Mouse (Mus musculus): ENCODE measurements around the gene Gstm6. TPM values are rescaled to one million over a fixed set of nuclear protein-coding genes. Genes with fewer than 3 reads are reported as not detected.
"Not testable (repeated sequence)": the region's sequence is repeated elsewhere in the genome, so short reads cannot be mapped to it uniquely, and the experiment has no call there.

The Gstm6 gene
- total RNA-seq (2014; rRNA removed), result 8.7 and 18.9 TPM in 2 replicates
- polyA plus RNA-seq (2015; fragmentation: Nextera tagmentation; extraction: Ambion mirVana), result 12.6 and 15.5 TPM in 2 replicates

DNA sequence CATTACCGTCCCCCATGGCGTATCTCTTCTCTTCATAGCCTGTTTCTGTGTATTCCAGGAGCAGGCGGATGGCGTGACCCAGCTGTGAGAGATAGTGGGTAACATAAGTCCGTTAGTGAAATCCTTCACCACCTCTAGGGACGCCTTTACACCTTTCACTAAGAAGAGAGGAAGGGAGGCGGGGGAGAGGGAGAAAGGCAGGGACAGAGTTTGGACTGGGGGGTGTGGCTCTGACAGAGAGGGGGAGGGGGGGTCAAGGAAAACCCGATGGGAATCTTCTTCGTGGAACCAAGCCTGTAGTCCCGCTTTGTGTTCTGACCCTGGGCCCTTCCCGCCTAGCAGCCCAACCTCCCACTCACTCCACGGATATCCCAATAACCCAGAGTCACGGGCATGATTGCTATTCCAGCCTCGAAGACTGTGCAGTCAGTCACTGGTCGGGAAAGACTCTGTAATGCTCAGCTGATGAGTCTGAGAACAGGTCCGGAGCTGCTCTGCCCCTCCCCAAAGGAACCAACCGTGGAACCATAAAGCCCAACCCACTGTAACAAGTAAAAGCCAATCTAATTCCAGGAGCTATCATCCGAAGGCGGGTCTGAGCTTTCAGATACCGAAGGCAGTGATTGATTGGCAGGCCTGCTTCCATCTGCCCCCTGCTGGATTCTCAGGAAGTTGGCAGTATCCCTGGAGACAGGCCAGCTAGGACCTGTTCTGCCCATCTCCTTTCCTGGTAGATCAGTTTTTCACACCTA lies at the start of gene Gstm6:
TSS of gene Gstm6 (minus strand) at position 511 of the 752 bp plus-strand sequence.
- 26% methylated on average over 20 of the region's 20 CpGs for WGBS
- TF ChIP-seq CTCF (IDR thresholded peaks at IDR 0.05; ENCODE audit: low read depth), result peak; percentile 75
- peak; percentile 84 for ATAC-seq
- H3K4me3 ChIP-seq (ENCODE audit: low read length), result no peak within 1 kb of the TSS
- peak within 1 kb of the TSS; percentile 26; the same call in 1 of the 2 replicates for H3K27ac ChIP-seq
- DNase-seq (ENCODE audit: low spot score), result peak; percentile 82
- H3K36me3 ChIP-seq (ENCODE audit: insufficient read depth, low read length), result no peaks in the 10 kb centered on the region
- H3K9me3 ChIP-seq (ENCODE audit: low read length), result no peaks in the 10 kb centered on the region
- H3K27me3 ChIP-seq (ENCODE audit: insufficient read depth, low read length), result no peaks in the 10 kb centered on the region
- peak within 1 kb of the TSS; percentile 42 for H3K4me2 ChIP-seq (ENCODE audit: low read depth, low read length)
- no peak within 1 kb of the TSS for H3K9ac ChIP-seq (replicated peaks; ENCODE audit: low read length)
- H3K4me1 ChIP-seq (ENCODE audit: insufficient read depth, low read length), result peaks cover 8% of the 10 kb centered on the region

DNA sequence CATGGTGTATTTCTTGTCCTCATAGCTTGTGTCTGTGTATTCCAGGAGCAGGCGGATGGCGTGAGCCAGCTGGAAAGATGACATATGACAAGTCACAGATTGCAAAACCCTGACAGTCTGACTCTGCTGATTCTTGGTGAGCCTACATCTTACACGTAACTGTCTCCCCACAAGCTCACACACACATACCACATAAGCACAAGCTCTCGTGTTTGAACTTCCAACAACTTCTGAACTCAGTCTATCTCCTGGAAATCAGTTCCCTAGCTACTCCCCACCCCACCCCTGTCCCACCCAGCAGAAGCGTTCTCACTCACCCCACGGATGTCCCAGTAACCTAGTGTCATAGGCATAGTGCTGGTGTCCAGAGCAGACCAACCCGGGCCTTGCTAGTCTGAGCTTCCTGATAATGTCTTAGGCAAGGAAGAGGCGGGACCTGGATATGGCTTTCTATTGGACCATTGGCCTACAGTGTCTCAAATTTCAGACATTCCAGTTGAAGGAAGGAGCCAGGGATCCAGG lies 42.6 kb upstream of the Gstm6 start, which contains the start of gene Gstm2:
TSS of gene Gstm2 (minus strand) at position 413 of the 522 bp plus-strand sequence.
- 58% methylated on average over 8 of the region's 8 CpGs for WGBS
- no peak within 1 kb of the TSS for H3K9ac ChIP-seq (replicated peaks; ENCODE audit: low read length)
- no peak within 1 kb of the TSS for H3K27ac ChIP-seq
- H3K4me1 ChIP-seq (ENCODE audit: insufficient read depth, low read length), result no peaks in the 10 kb centered on the region
- no peaks in the 10 kb centered on the region for H3K36me3 ChIP-seq (ENCODE audit: insufficient read depth, low read length)
- DNase-seq (ENCODE audit: low spot score) (no peak), ATAC-seq (no peak)
- H3K27me3 ChIP-seq (ENCODE audit: insufficient read depth, low read length), result no peaks in the 10 kb centered on the region
- no peaks in the 10 kb centered on the region for H3K9me3 ChIP-seq (ENCODE audit: low read length)
- no peak within 1 kb of the TSS for H3K4me3 ChIP-seq (ENCODE audit: low read length)
- TF ChIP-seq CTCF (IDR thresholded peaks at IDR 0.05; ENCODE audit: low read depth), result no peak
- no peak within 1 kb of the TSS for H3K4me2 ChIP-seq (ENCODE audit: low read depth, low read length)

DNA sequence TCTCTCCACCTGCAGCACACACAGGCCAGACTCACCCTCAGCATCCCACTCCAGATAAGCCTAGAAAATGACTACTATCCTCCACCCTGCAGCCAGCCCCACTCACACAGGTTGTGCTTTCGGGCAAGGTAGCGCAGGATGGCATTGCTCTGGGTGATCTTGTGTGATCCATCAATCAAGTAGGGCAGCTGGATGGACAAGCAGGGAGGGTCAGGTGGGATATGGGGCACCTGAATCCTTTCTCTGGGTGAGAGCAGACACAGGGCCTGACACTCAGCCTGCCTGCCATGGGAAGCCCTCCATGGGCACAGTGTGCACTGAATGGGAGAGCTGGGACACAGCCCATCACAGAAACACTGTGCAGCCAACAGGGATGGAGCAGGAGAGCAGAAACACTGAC lies 41.6 kb upstream of the Gstm6 start:
- WGBS, result 100% methylated on average over 2 of the region's 2 CpGs

DNA sequence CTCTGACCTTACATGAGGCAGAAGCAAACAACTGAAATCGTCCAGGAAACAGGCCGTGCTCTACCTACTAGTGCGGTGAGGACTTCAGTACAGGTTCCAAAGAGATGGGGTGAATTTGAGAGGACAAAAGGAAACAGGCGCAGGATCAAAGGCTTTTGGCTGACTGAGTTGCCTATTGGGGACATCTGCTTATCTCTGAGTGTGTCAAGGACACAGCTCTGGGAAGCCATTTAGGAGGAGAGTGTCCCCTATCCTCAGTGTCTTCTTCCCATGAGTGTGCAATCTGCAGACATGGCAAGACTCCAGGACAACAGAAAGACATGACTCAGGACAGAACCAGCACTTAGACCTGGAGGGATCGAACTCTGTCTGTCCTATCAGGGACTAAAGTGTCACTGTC lies 40.9 kb upstream of the Gstm6 start:
- Histone ChIP-seq H3K36me3 (ENCODE audit: insufficient read depth, low read length) (no peaks in the 10 kb centered on the region), H3K9ac (replicated peaks; ENCODE audit: low read length) (no peak overlapping the region), H3K4me3 (ENCODE audit: low read length) (no peak overlapping the region), H3K27me3 (ENCODE audit: insufficient read depth, low read length) (no peaks in the 10 kb centered on the region), H3K4me1 (ENCODE audit: insufficient read depth, low read length) (no peaks in the 10 kb centered on the region), H3K27ac (no peak overlapping the region), H3K4me2 (ENCODE audit: low read depth, low read length) (no peak overlapping the region), H3K9me3 (ENCODE audit: low read length) (no peaks in the 10 kb centered on the region)
- ATAC-seq, result no peak
- DNase-seq (ENCODE audit: low spot score), result no peak
- 78% methylated on average over 5 of the region's 5 CpGs for WGBS
- no peak for TF ChIP-seq CTCF (IDR thresholded peaks at IDR 0.05; ENCODE audit: low read depth)

More for the DNA sequence above, 41.6 kb upstream of the Gstm6 start:
- H3K27me3 ChIP-seq (ENCODE audit: insufficient read depth, low read length); H3K4me1 ChIP-seq (ENCODE audit: insufficient read depth, low read length); H3K4me3 ChIP-seq (ENCODE audit: low read length); H3K9me3 ChIP-seq (ENCODE audit: low read length); ATAC-seq; H3K4me2 ChIP-seq (ENCODE audit: low read depth, low read length); H3K27ac ChIP-seq; H3K9ac ChIP-seq (replicated peaks; ENCODE audit: low read length); H3K36me3 ChIP-seq (ENCODE audit: insufficient read depth, low read length); DNase-seq (ENCODE audit: low spot score): not testable (repeated sequence)

DNA sequence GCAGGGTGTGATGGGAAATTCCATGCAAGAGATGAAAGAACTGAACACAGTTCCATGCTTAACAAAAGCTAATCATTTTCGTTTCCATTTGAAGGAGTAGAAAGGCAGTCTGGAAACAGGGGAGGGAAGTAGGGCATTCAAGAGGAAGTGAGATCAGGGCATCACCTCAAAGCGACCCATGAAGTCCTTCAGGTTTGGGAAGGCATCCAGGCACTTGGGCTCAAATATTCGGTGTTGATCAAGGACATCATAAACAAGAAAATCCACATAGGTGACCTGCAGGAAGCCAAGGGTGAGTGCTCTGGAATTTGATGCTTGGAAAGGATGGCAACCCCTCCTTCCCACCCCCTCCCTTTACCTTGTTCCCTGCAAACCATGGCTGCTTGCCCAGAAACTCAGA lies 40.2 kb upstream of the Gstm6 start:
- H3K4me3 ChIP-seq (ENCODE audit: low read length), result no peak overlapping the region
- no peak overlapping the region for H3K27ac ChIP-seq
- H3K36me3 ChIP-seq (ENCODE audit: insufficient read depth, low read length), result no peaks in the 10 kb centered on the region
- ATAC-seq (no peak), DNase-seq (ENCODE audit: low spot score) (no peak)
- no peak for TF ChIP-seq CTCF (IDR thresholded peaks at IDR 0.05; ENCODE audit: low read depth)
- H3K9me3 ChIP-seq (ENCODE audit: low read length), result no peaks in the 10 kb centered on the region
- H3K4me2 ChIP-seq (ENCODE audit: low read depth, low read length), result no peak overlapping the region
- WGBS, result 71% methylated on average over 3 of the region's 3 CpGs
- H3K4me1 ChIP-seq (ENCODE audit: insufficient read depth, low read length), result no peaks in the 10 kb centered on the region
- no peaks in the 10 kb centered on the region for H3K27me3 ChIP-seq (ENCODE audit: insufficient read depth, low read length)
- no peak overlapping the region for H3K9ac ChIP-seq (replicated peaks; ENCODE audit: low read length)

DNA sequence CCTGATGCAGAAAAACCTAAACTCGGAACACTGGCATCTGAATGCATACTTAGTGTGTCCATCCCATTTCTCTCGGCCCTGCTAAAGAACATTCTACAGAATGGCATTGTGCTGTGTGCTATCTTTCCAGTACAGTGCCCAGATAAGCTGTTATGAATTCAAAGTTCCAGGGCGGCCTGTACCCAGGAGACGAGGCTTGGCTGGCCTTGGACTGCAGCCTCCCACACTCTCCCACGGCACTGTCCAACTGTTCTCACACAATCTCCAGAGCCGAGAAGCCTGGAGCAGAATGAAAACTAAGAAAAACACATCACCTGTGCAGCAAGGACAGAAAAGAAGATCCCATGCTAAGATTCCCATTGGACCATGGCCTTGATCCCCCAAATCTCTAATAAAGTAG lies 39.2 kb upstream of the Gstm6 start:
- Histone ChIP-seq H3K4me2 (ENCODE audit: low read depth, low read length) (no peak overlapping the region), H3K27me3 (ENCODE audit: insufficient read depth, low read length) (no peaks in the 10 kb centered on the region), H3K36me3 (ENCODE audit: insufficient read depth, low read length) (no peaks in the 10 kb centered on the region), H3K4me1 (ENCODE audit: insufficient read depth, low read length) (no peaks in the 10 kb centered on the region), H3K4me3 (ENCODE audit: low read length) (no peak overlapping the region), H3K9me3 (ENCODE audit: low read length) (no peaks in the 10 kb centered on the region), H3K9ac (replicated peaks; ENCODE audit: low read length) (no peak overlapping the region), H3K27ac (no peak overlapping the region)
- DNase-seq (ENCODE audit: low spot score) (no peak), ATAC-seq (no peak)
- no peak for TF ChIP-seq CTCF (IDR thresholded peaks at IDR 0.05; ENCODE audit: low read depth)
- WGBS, result 70% methylated on average over 6 of the region's 6 CpGs

DNA sequence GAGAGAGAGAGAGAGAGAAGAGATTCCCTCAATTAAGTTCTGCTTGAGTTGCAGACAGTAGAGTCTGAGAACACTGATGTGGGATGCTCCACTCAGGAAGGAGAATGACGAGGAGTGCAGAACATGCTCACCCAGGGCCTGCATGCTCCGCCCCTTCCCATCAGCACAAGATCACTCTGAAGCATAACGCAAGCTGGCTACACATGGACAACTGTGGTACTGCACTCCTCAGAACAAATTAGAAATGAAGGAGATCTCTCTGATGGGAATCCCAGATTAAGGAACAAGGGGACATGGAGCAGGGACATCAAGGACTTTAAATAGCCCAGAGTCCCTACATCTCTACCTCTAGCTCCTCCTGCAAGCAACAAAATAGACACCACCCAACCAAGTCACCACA lies 37.7 kb upstream of the Gstm6 start:
- Histone ChIP-seq H3K27ac (no peak overlapping the region), H3K9me3 (ENCODE audit: low read length) (no peaks in the 10 kb centered on the region), H3K4me2 (ENCODE audit: low read depth, low read length) (no peak overlapping the region), H3K4me1 (ENCODE audit: insufficient read depth, low read length) (no peaks in the 10 kb centered on the region), H3K36me3 (ENCODE audit: insufficient read depth, low read length) (no peaks in the 10 kb centered on the region), H3K9ac (replicated peaks; ENCODE audit: low read length) (no peak overlapping the region), H3K27me3 (ENCODE audit: insufficient read depth, low read length) (no peaks in the 10 kb centered on the region), H3K4me3 (ENCODE audit: low read length) (no peak overlapping the region)
- TF ChIP-seq CTCF (IDR thresholded peaks at IDR 0.05; ENCODE audit: low read depth), result peak; percentile 27
- ATAC-seq (peak; percentile 56; the same call in 1 of the 2 replicates), DNase-seq (ENCODE audit: low spot score) (peak; percentile 16)
- 63% methylated on average over 3 of the region's 3 CpGs for WGBS
